Mouse (Mus musculus): ENCODE data around the gene Sulf2.

Sulf2 gene

DNA sequence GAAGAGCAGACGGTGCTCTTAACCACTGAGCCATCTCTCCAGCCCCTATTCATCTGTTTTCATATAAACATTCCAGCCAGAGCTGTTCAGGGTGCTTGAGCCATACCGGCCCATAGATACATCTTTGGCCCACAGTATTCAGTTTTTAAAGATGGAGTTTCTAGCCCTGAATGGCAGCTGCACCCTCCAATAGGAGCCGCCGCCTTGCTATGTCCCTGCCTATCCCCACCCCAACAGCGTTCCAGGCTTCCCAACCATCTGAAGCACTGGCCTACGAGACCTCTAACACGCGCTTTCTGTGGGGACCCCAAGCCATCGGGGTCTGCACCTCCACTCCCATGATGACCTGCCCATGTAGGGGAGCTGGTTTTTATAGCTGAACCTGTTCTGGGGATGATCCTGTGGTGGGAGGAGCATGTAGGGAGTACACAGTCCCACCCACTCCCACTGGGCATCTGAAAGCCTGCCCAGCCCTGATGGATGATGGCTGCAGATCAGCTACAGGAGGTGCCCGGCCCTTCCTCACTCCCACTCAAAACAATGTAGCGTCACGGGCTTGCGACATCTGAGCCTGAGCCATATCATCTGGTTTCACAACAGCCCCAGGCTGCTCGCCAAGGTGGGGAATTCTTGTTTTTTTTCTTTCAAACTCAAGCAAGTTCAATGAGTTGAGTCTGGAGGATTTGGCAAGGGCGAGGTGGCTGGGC is 39.7 kb downstream of the Sulf2 start:
- no peak for DNase-seq

DNA sequence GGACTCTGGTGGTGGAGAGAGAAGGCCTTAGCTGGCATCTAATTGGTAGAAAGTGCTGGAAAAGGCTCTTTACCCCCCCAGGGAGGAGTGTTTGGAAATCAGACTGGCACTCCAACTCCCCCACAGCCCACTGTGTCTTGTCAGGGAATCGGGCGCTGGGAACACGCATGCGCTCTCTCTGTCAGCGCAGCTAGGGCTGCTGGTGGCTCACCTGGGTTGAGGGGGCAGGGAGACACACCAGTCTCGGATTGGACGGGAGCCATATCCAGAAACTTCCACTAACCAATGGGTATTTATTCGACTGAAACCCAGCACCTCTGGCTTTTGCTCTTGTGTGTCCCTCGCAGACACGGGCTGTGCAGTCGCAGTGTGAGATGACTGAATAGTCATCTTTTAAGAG is 42.5 kb downstream of the Sulf2 start:
- no peak for DNase-seq

DNA sequence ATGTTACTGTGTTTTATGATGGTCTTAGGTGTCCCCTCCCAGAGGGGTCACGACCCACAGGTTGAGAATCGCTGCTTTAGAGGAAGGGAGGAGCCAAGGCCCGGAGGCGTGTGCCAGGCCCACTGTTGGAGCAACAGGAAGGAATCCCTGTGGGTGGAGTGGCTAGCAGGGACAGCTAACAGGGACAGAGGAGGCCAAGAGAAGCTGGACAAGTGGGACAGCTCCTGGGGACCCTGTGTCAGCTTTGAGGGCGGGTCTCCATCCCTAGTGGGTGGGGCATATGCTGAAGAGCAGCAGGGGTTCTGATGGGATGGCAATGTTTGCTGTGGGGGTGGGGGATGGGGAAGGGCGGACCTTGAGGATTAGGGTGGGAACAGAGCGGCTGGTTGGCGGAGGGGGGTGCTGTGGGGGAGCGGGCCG is 43.6 kb downstream of the Sulf2 start:
- DNase-seq, result no peak

DNA sequence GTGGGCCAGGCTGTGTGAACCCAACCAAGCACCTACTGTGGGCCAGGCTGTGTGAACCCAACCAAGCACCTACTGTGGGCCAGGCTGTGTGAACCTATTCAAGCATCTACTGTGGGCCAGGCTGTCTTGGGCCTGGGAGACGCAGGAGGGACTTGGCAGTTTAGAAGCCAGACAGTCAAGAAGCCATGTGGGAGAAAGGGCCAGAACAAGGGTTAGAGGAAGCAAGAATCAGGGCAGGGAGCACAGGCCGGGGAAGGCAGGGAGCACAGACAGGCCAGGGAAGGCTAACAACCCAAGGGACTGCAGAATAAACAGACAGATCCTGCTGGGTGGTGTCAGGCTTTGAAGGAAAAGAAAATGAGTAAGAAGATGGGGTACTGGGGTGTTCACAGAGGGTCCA is 44.2 kb downstream of the Sulf2 start:
- no peak for DNase-seq

- no peak for DNase-seq
Observed at GRCm38 (mm10) chr2:166110764-166111163, 44.7 kb downstream of the Sulf2 start.

- DNase-seq, result peak; percentile 81 to 92
Observed at GRCm38 (mm10) chr2:166108326-166108725, 47.1 kb downstream of the Sulf2 start.

- no peak for DNase-seq
Observed at GRCm38 (mm10) chr2:166107911-166108310, 47.6 kb downstream of the Sulf2 start.

DNA sequence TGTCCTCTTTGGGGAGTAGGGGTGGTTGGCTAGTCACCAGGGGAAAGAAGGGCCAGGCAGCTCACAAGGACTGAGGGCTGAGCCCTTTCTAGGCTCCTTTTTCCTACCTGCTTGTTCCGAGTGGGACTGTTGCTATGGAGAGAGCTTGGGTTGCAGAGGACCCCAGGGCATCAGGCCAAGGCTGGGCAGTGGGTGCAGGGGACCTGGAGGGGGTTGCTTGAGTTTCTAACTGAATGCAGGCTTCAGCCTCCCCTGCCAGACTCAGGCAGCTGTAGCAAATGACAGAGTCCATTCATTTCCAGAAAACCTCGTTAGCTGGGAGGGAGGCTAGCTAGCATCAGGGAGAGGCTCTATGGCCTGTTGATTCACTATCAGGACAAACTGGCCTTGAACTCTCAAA is 48.8 kb downstream of the Sulf2 start:
- DNase-seq, result no peak

GRCm38 (mm10) chr2:166105911-166106310 is 49.6 kb downstream of the Sulf2 start:
- DNase-seq, result no peak

DNA sequence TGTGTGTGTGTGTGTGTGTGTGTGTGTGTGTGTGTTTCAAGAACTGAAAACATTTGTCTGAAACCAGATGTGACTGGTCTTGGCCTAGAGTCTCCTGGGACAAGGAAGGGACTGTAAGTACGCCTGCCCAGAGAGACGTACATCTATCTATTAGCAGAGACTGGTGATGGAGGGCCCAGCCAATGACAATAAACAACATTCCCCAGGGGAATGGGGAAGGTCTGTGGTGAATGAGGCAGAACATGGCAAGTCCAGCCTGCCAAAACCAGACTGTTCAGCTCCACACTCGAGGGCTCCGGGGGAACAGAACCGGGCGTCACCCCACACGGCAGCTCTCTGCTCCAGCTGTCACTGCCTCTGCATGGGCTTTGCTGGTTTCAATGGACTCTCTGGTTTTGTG is 52.6 kb downstream of the Sulf2 start:
- no peak for DNase-seq

- peak; percentile 35 to 60 for DNase-seq
Observed at GRCm38 (mm10) chr2:166100309-166101262, 54.9 kb downstream of the Sulf2 start.

- DNase-seq, result no peak
Observed at GRCm38 (mm10) chr2:166098292-166098933, 57.0 kb downstream of the Sulf2 start.

GRCm38 (mm10) chr2:166097443-166098291 is 57.8 kb downstream of the Sulf2 start:
- peak; percentile 45 to 50 for DNase-seq

- DNase-seq, result no peak
Observed at GRCm38 (mm10) chr2:166096834-166097233, 58.6 kb downstream of the Sulf2 start.

DNA sequence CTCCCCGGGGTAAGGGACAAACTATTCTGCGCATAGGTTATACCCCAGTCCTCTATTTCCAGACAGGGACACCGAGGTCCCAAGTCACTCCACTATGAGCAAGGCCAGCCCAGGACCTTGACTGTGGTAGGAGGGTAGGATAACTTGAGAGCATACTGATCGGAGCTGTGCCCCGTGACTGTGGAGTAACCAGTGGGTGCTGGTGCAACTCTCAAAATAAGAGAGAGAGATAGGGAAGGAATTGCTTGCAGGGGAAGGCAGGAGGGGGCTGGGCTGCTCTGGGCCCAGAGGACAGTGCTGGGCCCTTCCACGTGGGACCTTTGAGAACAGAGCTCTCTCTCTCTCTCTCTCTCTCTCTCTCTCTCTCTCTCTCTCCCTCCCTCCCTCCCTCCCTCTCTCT is 59.2 kb downstream of the Sulf2 start:
- DNase-seq, result no peak

- DNase-seq, result no peak
Observed at GRCm38 (mm10) chr2:166092412-166092811, 63.1 kb downstream of the Sulf2 start.

GRCm38 (mm10) chr2:166091599-166091998 is 63.9 kb downstream of the Sulf2 start:
- no peak for DNase-seq

DNA sequence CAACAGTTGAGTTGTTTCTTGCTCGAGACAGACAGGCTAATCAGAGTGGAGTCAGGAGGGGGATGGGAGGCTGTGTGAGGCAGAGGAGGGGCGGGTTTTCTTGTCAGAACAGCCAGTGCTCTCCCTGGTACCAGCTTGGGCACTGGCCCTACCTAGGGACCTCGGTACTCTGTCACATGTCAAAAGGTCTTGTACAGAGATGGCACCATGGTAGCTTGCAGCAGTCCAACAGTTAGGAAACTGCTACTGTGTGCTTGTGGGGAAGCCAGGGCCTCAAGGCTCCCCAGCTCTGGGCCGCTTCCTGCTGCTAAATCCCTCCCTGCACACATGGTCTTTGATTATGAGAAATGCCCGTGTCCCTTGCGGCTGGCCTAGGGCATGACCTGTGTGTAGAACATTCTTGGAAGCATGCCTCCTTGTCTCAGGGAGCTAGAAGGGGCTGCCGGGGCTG is 65.3 kb downstream of the Sulf2 start:
- DNase-seq, result no peak

GRCm38 (mm10) chr2:166088991-166089390 is 66.5 kb downstream of the Sulf2 start:
- DNase-seq, result no peak

GRCm38 (mm10) chr2:166086457-166087233 is 68.8 kb downstream of the Sulf2 start:
- DNase-seq, result no peak

GRCm38 (mm10) chr2:166085780-166086179 is 69.7 kb downstream of the Sulf2 start:
- DNase-seq, result no peak

DNA sequence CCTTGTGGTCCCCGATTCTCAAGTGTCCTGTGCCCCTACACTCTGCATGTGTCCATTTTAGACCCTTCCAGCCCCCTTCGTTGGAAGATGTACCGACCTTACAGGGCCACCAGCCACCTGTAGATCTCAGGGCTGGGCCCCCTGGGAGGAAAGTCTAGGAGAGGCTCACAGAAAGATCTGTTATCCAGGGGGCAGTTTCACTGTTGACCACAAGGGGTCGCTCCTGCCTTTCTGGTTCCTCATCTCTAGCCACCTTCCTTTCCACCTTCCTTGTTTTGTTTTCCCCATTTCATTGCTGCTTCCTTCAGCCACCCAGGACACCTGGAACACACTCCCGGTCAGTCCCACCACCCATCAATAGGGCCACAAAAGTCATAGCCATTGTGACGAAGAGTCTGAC is 70.5 kb downstream of the Sulf2 start:
- DNase-seq, result peak; percentile 73 to 87

All from cerebellum, postnatal 14 days (tissue).